In genomic region chr11:77802341-77802865, GRCm38 (mm10) we compare ENCODE assay signal across 8 mouse cellular contexts. TPM values are rescaled to one million over a fixed set of nuclear protein-coding genes. Genes with fewer than 3 reads are reported as not detected.
A peak's percentile ranks its signal among the peaks of the same experiment; 100 is the strongest.
DNase-seq lines count a peak whose midpoint lies in the region; ATAC-seq and TF ChIP-seq lines count a peak whose summit lies in the region.

No protein-coding gene starts in this region.

- H3K9ac ChIP-seq in hindbrain, embryonic 11.5 days (ENCODE audit: low read depth, low read length) = no peak overlapping the region
- no peak overlapping the region for H3K9ac ChIP-seq in forebrain, embryonic 11.5 days (ENCODE audit: low read length)

- no peak for ATAC-seq in hindbrain, embryonic 11.5 days (ENCODE audit: low FRiP score)
- ATAC-seq in inflammation-experienced regulatory T-cells, adult 6 months = peak; percentile 67
- ATAC-seq in megakaryocyte, adult 5-6 weeks (ENCODE audit: poor library complexity, severe bottlenecking) = peak; percentile 85
- no peak for ATAC-seq in forebrain, embryonic 11.5 days (replicated peaks; ENCODE audit: low FRiP score)

- TF ChIP-seq CTCF in cortical plate, adult 2 months (IDR thresholded peaks at IDR 0.05; ENCODE audit: extremely low read depth, insufficient read depth, low read length) = no peak

- no peaks in the 10 kb centered on the region for H3K9me3 ChIP-seq in hindbrain, embryonic 10.5 days
- no peaks in the 10 kb centered on the region for H3K9me3 ChIP-seq in hindbrain, embryonic 11.5 days (ENCODE audit: control insufficient read depth, low read length)
- no peaks in the 10 kb centered on the region for H3K9me3 ChIP-seq in forebrain, embryonic 11.5 days (ENCODE audit: control insufficient read depth, low read length)

- H3K36me3 ChIP-seq in hindbrain, embryonic 10.5 days = no peaks in the 10 kb centered on the region
- no peaks in the 10 kb centered on the region for H3K36me3 ChIP-seq in hindbrain, embryonic 11.5 days (ENCODE audit: control insufficient read depth, insufficient read depth, low read length)
- no peaks in the 10 kb centered on the region for H3K36me3 ChIP-seq in forebrain, embryonic 11.5 days (ENCODE audit: control insufficient read depth, insufficient read depth, low read length)

- peak overlapping the region; percentile 35; the same call in 1 of the 2 replicates for H3K27ac ChIP-seq in hindbrain, embryonic 10.5 days
- no peak overlapping the region for H3K27ac ChIP-seq in hindbrain, embryonic 11.5 days (ENCODE audit: low read depth, low read length)
- H3K27ac ChIP-seq in cortical plate, adult 2 months (ENCODE audit: insufficient read depth, low read length) = peak overlapping the region; percentile 31
- no peak overlapping the region for H3K27ac ChIP-seq in forebrain, embryonic 11.5 days (ENCODE audit: low read depth, low read length)

- H3K4me1 ChIP-seq in hindbrain, embryonic 10.5 days (replicated peaks) = peaks cover 43% of the 10 kb centered on the region
- H3K4me1 ChIP-seq in hindbrain, embryonic 11.5 days (replicated peaks; ENCODE audit: control insufficient read depth, insufficient read depth, low read length) = no peaks in the 10 kb centered on the region
- peaks cover 20% of the 10 kb centered on the region for H3K4me1 ChIP-seq in cortical plate, adult 2 months (ENCODE audit: control insufficient read depth, insufficient read depth, low read length)
- H3K4me1 ChIP-seq in forebrain, embryonic 11.5 days (replicated peaks; ENCODE audit: control insufficient read depth, insufficient read depth, low read length) = peaks cover 6% of the 10 kb centered on the region; the same call in 1 of the 2 replicates

- no peaks in the 10 kb centered on the region for H3K27me3 ChIP-seq in hindbrain, embryonic 10.5 days (ENCODE audit: insufficient read depth, poor library complexity, severe bottlenecking)
- H3K27me3 ChIP-seq in hindbrain, embryonic 11.5 days (ENCODE audit: control insufficient read depth, insufficient read depth, low read length) = no peaks in the 10 kb centered on the region
- no peaks in the 10 kb centered on the region for H3K27me3 ChIP-seq in forebrain, embryonic 11.5 days (ENCODE audit: control insufficient read depth, insufficient read depth, low read length)

- DNase-seq in hindbrain, embryonic 10.5 days (ENCODE audit: low spot score) = no peak
- no peak for DNase-seq in hindbrain, embryonic 11.5 days (ENCODE audit: low spot score)
- peak; percentile 88 for DNase-seq in thymus, postnatal 14 days
- DNase-seq in forebrain, embryonic 11.5 days (ENCODE audit: low spot score) = no peak
- DNase-seq in cerebellum, adult 9-10 months = no peak

- TF ChIP-seq POLR2A in cortical plate, adult 2 months (IDR thresholded peaks at IDR 0.05; ENCODE audit: extremely low read depth, insufficient read depth, low read length) = no peak

- no peak overlapping the region for H3K4me2 ChIP-seq in hindbrain, embryonic 11.5 days (replicated peaks; ENCODE audit: low read depth, low read length)
- no peak overlapping the region for H3K4me2 ChIP-seq in forebrain, embryonic 11.5 days (ENCODE audit: low read depth, low read length, severe bottlenecking)

- H3K4me3 ChIP-seq in hindbrain, embryonic 10.5 days = no peak overlapping the region
- H3K4me3 ChIP-seq in hindbrain, embryonic 11.5 days (ENCODE audit: low read depth, low read length) = no peak overlapping the region
- H3K4me3 ChIP-seq in cortical plate, adult 2 months (ENCODE audit: insufficient read depth, low read length) = no peak overlapping the region
- no peak overlapping the region for H3K4me3 ChIP-seq in forebrain, embryonic 11.5 days (ENCODE audit: low read depth, low read length)

- WGBS in hindbrain, embryonic 10.5 days = 67% methylated on average over 9 of the region's 9 CpGs
- 72% methylated on average over 9 of the region's 9 CpGs for WGBS in hindbrain, embryonic 11.5 days
- WGBS in forebrain, embryonic 11.5 days = 74% methylated on average over 9 of the region's 9 CpGs

RNA-seq across cellular contexts. Expression of gene Gm10277, which starts 14.9 kb away (rescaled TPM):
- polyA plus RNA-seq in hindbrain, embryonic 10.5 days (2016; fragmentation: Nextera tagmentation; extraction: Ambion mirVana) = 1.5 and 2.0 TPM in 2 replicates
- polyA plus RNA-seq in hindbrain, embryonic 11.5 days (2014; fragmentation: Nextera tagmentation; extraction: Ambion mirVana) = 0.74 and 0.96 TPM in 2 replicates
- not detected in 2 replicates for polyA plus RNA-seq in cortical plate, adult 2 months (2012; rRNA removed)
- polyA plus RNA-seq in inflammation-experienced regulatory T-cells, adult 6 months (2017; shearing (Covaris generic)) = under 1 TPM in 2 of 3 experiments, not detected in 1; 0.15 to 0.58 TPM
- not detected in 2 replicates for total RNA-seq in megakaryocyte, adult 5-6 weeks (2015)
- total RNA-seq in megakaryocyte, adult 5-6 weeks (2017) = 0.40 TPM in 1 of 2 replicates, not detected in the other
- polyA plus RNA-seq in forebrain, embryonic 11.5 days (2014; fragmentation: Nextera tagmentation; extraction: Ambion mirVana) = 1.4 and 1.6 TPM in 2 replicates

RNA-seq across cellular contexts. Expression of gene Myo18a, which starts 39.4 kb away (rescaled TPM):
- 29.7 and 32.9 TPM in 2 replicates for polyA plus RNA-seq in hindbrain, embryonic 10.5 days (2016; fragmentation: Nextera tagmentation; extraction: Ambion mirVana)
- polyA plus RNA-seq in hindbrain, embryonic 11.5 days (2014; fragmentation: Nextera tagmentation; extraction: Ambion mirVana) = 22.7 and 29.2 TPM in 2 replicates
- polyA plus RNA-seq in cortical plate, adult 2 months (2012; rRNA removed) = 72.7 and 73.3 TPM in 2 replicates
- 10 to 100 TPM; 23.8 to 27.3 (median 25.1) TPM for polyA plus RNA-seq in inflammation-experienced regulatory T-cells, adult 6 months (2017; shearing (Covaris generic))
- 14.0 and 21.5 TPM in 2 replicates for total RNA-seq in megakaryocyte, adult 5-6 weeks (2015)
- 69.7 and 84.8 TPM in 2 replicates for total RNA-seq in megakaryocyte, adult 5-6 weeks (2017)
- 28.4 and 31.4 TPM in 2 replicates for polyA plus RNA-seq in forebrain, embryonic 11.5 days (2014; fragmentation: Nextera tagmentation; extraction: Ambion mirVana)

Comparison
In these comparisons a context has a peak if more than half of its experiments do, and no peak if none do; other contexts are left out.
1. H3K27ac ChIP-seq: peak in hindbrain, embryonic 10.5 days (single experiment) and cortical plate, adult 2 months (single experiment); none in hindbrain, embryonic 11.5 days (single experiment) and forebrain, embryonic 11.5 days (single experiment).
2. ATAC-seq: peak in inflammation-experienced regulatory T-cells, adult 6 months (single experiment) and megakaryocyte, adult 5-6 weeks (single experiment); none in hindbrain, embryonic 11.5 days (single experiment) and forebrain, embryonic 11.5 days (single experiment).